Mouse (Mus musculus): ENCODE measurements around the gene 1700001C02Rik. TPM values are rescaled to one million over a fixed set of nuclear protein-coding genes. Genes with fewer than 3 reads are reported as not detected.

The 1700001C02Rik gene
- 2.0 TPM for polyA plus RNA-seq (2015; fragmentation: Illumina TruSeq; extraction: RNeasy Lipid Tissue Mini Kit (QIAGEN cat#74804); ENCODE audit: low read depth, low replicate concordance)

GRCm38 (mm10) chr5:30465861-30466260 is at the start of gene 1700001C02Rik:
Gene 1700001C02Rik (plus strand): TSS chr5:30466047.

GRCm38 (mm10) chr5:30461821-30462220 is 4.0 kb upstream of the 1700001C02Rik start, which contains the start of gene Otof:
Gene Otof (minus strand): TSS chr5:30461932.

Other genes with a start within 250 kb of the 1700001C02Rik start
- 29.2 TPM for gene Selenoi, start 233.5 kb upstream of the 1700001C02Rik start, polyA plus RNA-seq (2015; fragmentation: Illumina TruSeq; extraction: RNeasy Lipid Tissue Mini Kit (QIAGEN cat#74804); ENCODE audit: low read depth, low replicate concordance)
- 15.6 TPM for gene Drc1, start 184.7 kb upstream of the 1700001C02Rik start, polyA plus RNA-seq (2015; fragmentation: Illumina TruSeq; extraction: RNeasy Lipid Tissue Mini Kit (QIAGEN cat#74804); ENCODE audit: low read depth, low replicate concordance)
- gene Otof, start 4.1 kb upstream of the 1700001C02Rik start, polyA plus RNA-seq (2015; fragmentation: Illumina TruSeq; extraction: RNeasy Lipid Tissue Mini Kit (QIAGEN cat#74804); ENCODE audit: low read depth, low replicate concordance), result 6.8 TPM
- not detected for gene Cib4, start 79.8 kb downstream of the 1700001C02Rik start, polyA plus RNA-seq (2015; fragmentation: Illumina TruSeq; extraction: RNeasy Lipid Tissue Mini Kit (QIAGEN cat#74804); ENCODE audit: low read depth, low replicate concordance)
- 13.8 TPM for gene Kcnk3, start 122.1 kb downstream of the 1700001C02Rik start, polyA plus RNA-seq (2015; fragmentation: Illumina TruSeq; extraction: RNeasy Lipid Tissue Mini Kit (QIAGEN cat#74804); ENCODE audit: low read depth, low replicate concordance)
- 30.4 TPM for gene Slc35f6, start 181.9 kb downstream of the 1700001C02Rik start, polyA plus RNA-seq (2015; fragmentation: Illumina TruSeq; extraction: RNeasy Lipid Tissue Mini Kit (QIAGEN cat#74804); ENCODE audit: low read depth, low replicate concordance)
- 5.5 TPM for gene Cenpa, start 200.7 kb downstream of the 1700001C02Rik start, polyA plus RNA-seq (2015; fragmentation: Illumina TruSeq; extraction: RNeasy Lipid Tissue Mini Kit (QIAGEN cat#74804); ENCODE audit: low read depth, low replicate concordance)
- gene Dpysl5, start 245.5 kb downstream of the 1700001C02Rik start, polyA plus RNA-seq (2015; fragmentation: Illumina TruSeq; extraction: RNeasy Lipid Tissue Mini Kit (QIAGEN cat#74804); ENCODE audit: low read depth, low replicate concordance), result 14.7 TPM

All from brain, adult 10 weeks (tissue).